Mouse (Mus musculus) embryonic fibroblast, embryonic 13.5 days (primary cell): Measurements from ENCODE around the gene Dnpep.

ENCODE experiments used
- CTCF ChIP-seq: IDR thresholded peaks from 2 replicates; pipeline ENCODE4 v1.5.1; 2011; ENCODE audit warnings: mild to moderate bottlenecking, control low read depth, low read length, moderate library complexity, borderline replicate concordance; ENCODE audit not compliant: insufficient read depth
- POLR2A ChIP-seq: IDR thresholded peaks from 2 replicates; pipeline ENCODE4 v1.6.1; 2011; ENCODE audit warnings: low read depth, mild to moderate bottlenecking, control low read depth, low read length, moderate library complexity

DNA sequence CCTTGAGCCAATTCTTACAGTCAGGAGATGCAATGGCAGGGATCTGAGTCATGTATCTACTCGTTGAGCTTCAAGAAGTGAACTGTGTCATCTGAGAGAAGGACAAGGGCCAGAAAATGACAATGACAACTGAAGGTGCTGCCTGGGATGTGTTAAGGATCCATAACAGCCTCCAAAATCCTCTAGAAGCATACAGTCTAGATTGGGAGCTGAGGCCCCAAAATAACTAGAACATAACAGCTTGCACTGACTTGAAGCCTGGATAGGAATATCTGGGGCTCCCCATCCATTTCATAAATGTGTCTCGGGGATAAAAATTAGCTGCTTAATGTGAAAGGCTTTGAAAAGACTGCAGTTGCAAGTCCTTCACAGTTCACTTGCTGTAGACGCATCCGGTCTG lies 40.2 kb upstream of the Dnpep start:
- no peak for TF ChIP-seq POLR2A
- no peak for TF ChIP-seq CTCF
